Mouse (Mus musculus) heart, postnatal 4 days (tissue): Measurements from ENCODE around the gene Cmss1. TPM values are rescaled to one million over a fixed set of nuclear protein-coding genes. Genes with fewer than 3 reads are reported as not detected.

Source experiments
- DNase-seq: peaks from one replicate; pipeline ENCODE4 v3.0.0; 2021
- total RNA-seq, 2 experiments: library from RNA; stranded (reverse); gene quantifications; 2 replicates each; pipeline ENCODE4 v1.2.3; 2021

Gene Cmss1
- total RNA-seq, 2 experiments from 2014 or later = 33.9 to 39.6 TPM

- no peak for DNase-seq
Measured at GRCm38 (mm10) chr16:57470286-57470830, 136.3 kb downstream of the Cmss1 start.

- DNase-seq = no peak
Measured at GRCm38 (mm10) chr16:57469869-57470268, 136.8 kb downstream of the Cmss1 start.

GRCm38 (mm10) chr16:57469301-57469700 is 137.4 kb downstream of the Cmss1 start:
- DNase-seq = no peak

- no peak for DNase-seq
Measured at GRCm38 (mm10) chr16:57465386-57465913, 141.2 kb downstream of the Cmss1 start.

- no peak for DNase-seq
Measured at GRCm38 (mm10) chr16:57456003-57456402, 150.7 kb downstream of the Cmss1 start.

- no peak for DNase-seq
Measured at GRCm38 (mm10) chr16:57455573-57455972, 151.1 kb downstream of the Cmss1 start.

GRCm38 (mm10) chr16:57454106-57454763 is 152.4 kb downstream of the Cmss1 start:
- DNase-seq = no peak

- no peak for DNase-seq
Measured at GRCm38 (mm10) chr16:57453009-57453408, 153.7 kb downstream of the Cmss1 start.

- no peak for DNase-seq
Measured at GRCm38 (mm10) chr16:57445096-57446094, 161.3 kb downstream of the Cmss1 start.

- DNase-seq = no peak
Measured at GRCm38 (mm10) chr16:57440706-57441437, 165.8 kb downstream of the Cmss1 start.

GRCm38 (mm10) chr16:57439206-57439605 is 167.5 kb downstream of the Cmss1 start:
- DNase-seq = no peak

- peak; percentile 12 for DNase-seq
Measured at GRCm38 (mm10) chr16:57438288-57438685, 168.4 kb downstream of the Cmss1 start.

- DNase-seq = no peak
Measured at GRCm38 (mm10) chr16:57437523-57438287, 169.0 kb downstream of the Cmss1 start.

- no peak for DNase-seq
Measured at GRCm38 (mm10) chr16:57434640-57435039, 172.0 kb downstream of the Cmss1 start.

- DNase-seq = no peak
Measured at GRCm38 (mm10) chr16:57433671-57434070, 173.0 kb downstream of the Cmss1 start.

- no peak for DNase-seq
Measured at GRCm38 (mm10) chr16:57433173-57433572, 173.5 kb downstream of the Cmss1 start.

GRCm38 (mm10) chr16:57431294-57431693 is 175.4 kb downstream of the Cmss1 start:
- DNase-seq = no peak

- DNase-seq = no peak
Measured at GRCm38 (mm10) chr16:57428977-57429376, 177.7 kb downstream of the Cmss1 start.

GRCm38 (mm10) chr16:57427516-57428285 is 179.0 kb downstream of the Cmss1 start:
- peak; percentile 70 for DNase-seq

- DNase-seq = no peak
Measured at GRCm38 (mm10) chr16:57426680-57427079, 180.0 kb downstream of the Cmss1 start.
